Mouse (Mus musculus): ENCODE results near the gene Arhgap6. TPM values are rescaled to one million over a fixed set of nuclear protein-coding genes. Genes with fewer than 3 reads are reported as not detected.
A peak's percentile ranks its signal among the peaks of the same experiment; 100 is the strongest.

Gene Arhgap6
- polyA plus RNA-seq (2015; fragmentation: Nextera tagmentation; extraction: Ambion mirVana) = 0.66 and 0.82 TPM in 2 replicates

DNA sequence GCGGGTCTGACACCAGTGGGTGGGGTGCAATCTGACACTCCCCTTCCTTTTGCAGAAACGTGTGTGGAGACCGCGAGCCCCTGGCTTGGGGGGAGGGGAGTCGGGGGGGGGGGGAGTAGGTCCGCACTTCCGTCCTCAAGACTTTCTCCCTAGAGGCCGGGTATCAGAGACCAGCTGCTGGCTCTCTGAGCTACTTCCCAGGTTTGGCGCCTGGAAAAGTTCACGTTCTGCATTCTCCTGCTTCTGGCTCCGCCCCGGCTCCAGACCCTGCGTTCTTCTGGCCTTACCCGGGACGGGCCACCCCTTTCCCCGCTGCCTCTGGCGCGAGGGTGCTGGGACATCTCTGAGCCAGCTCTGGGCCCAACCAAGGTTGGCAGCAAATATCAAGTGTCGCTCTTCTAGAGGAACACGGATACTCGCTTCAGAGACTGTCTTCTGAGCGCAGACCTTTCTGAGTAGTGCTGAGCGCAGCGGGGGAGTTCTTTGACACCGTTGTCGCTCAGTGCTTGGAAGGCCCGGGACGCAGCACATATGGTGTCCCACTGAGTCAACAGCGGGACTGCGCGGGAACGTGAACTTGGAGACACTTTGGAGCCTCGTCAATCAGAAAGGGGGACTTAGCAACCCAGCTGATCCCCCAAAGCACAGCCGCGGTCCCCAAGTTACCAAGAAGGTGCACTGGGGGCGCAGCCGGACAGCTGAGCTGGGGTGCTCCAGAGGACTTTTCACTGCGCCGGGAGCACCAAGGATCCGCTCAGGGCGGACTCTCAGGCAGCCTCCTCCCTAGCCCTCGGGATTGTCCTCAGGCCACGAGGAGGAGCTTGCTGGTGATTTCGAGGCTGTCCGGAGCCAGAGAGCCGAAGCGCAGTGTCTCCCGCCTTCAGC is at the start of gene Arhgap6:
Arhgap6 (plus strand) TSS at position 126 of the 885 bp plus-strand sequence.
- no peak within 1 kb of the TSS for H3K27ac ChIP-seq

DNA sequence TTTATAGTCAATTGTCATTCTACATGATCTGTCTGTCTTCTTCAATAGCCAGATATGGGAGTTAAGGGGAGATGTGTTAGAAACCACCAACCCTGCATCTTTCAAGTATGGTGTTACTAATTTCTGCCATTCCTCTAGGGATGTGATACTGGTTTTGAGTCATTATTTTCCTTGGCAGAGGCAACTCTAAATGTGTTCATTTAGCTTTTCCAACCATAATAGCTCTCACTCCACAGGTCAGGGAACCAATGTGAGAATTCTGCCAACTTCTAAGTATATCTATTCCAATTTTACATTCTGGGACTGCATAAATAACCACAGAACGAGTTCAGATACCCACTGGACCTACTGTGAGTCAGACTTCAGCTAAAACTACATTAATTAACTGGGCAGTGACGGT is 47.9 kb upstream of the Arhgap6 start:
- H3K36me3 ChIP-seq = no peaks in the 10 kb centered on the region
- H3K4me1 ChIP-seq (replicated peaks) = no peaks in the 10 kb centered on the region
- no peak for ATAC-seq
- H3K27me3 ChIP-seq = 0 out of 2 replicates have a peak, but pooled peaks cover 5% of the 10 kb centered on the region
- 53% methylated on average over 2 of the region's 2 CpGs for WGBS
- no peak overlapping the region for H3K4me3 ChIP-seq (replicated peaks)
- H3K9me3 ChIP-seq = no peaks in the 10 kb centered on the region
- H3K27ac ChIP-seq = no peak overlapping the region
- no peak overlapping the region for H3K4me2 ChIP-seq (replicated peaks)
- no peak overlapping the region for H3K9ac ChIP-seq (replicated peaks)

More for the DNA sequence above, at the start of gene Arhgap6:
- Histone ChIP-seq H3K9ac (replicated peaks) (0 out of 2 replicates have a peak within 1 kb of the TSS, but pooled peaks have one; percentile 23), H3K4me1 (replicated peaks) (peaks cover 5% of the 10 kb centered on the region; the same call in 1 of the 2 replicates), H3K4me3 (replicated peaks) (peak within 1 kb of the TSS; percentile 43), H3K4me2 (replicated peaks) (peak within 1 kb of the TSS; percentile 81), H3K36me3 (no peaks in the 10 kb centered on the region), H3K27me3 (peaks cover 62% of the 10 kb centered on the region), H3K9me3 (no peaks in the 10 kb centered on the region)
- WGBS = 20% methylated on average over 42 of the region's 48 CpGs
- peak; percentile 77 for ATAC-seq

DNA sequence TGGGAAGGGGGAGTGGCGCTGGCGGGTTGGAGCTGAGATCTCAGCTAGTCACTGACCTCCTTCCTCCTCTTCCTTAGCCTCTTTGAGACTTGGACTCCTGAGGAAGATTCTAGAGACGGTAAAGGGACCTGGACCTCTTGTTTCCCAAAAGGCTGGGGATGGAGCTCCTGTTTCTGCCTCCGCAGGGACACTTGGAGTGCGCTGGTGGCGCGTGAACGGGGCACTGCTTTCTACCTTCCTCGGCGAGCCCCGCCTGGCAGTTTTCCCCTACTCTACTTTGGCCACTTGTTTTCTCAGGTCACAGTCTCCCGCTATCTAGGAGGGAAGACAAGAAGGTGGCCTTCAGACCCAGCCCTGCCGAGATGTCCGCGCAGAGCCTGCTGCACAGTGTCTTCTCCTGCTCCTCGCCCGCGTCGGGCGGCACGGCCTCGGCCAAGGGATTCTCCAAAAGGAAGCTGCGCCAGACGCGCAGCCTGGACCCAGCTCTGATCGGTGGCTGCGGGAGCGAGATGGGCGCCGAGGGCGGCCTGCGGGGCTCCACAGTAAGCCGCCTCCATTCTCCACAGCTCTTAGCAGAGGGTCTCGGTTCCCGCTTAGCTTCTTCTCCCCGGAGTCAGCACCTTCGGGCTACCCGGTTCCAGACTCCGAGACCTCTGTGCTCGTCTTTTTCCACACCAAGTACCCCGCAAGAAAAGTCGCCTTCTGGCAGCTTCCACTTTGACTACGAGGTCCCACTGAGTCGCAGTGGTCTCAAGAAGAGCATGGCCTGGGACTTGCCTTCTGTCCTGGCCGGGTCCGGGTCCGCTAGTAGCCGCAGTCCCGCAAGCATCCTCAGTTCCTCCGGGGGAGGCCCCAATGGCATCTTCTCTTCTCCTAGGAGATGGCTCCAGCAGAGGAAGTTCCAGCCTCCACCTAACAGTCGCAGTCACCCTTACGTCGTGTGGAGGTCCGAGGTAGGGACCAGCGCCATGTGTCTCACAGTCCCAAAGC is 1.3 kb downstream of the Arhgap6 start:
- peak overlapping the region; percentile 23; the same call in 1 of the 2 replicates for H3K9ac ChIP-seq (replicated peaks)

DNA sequence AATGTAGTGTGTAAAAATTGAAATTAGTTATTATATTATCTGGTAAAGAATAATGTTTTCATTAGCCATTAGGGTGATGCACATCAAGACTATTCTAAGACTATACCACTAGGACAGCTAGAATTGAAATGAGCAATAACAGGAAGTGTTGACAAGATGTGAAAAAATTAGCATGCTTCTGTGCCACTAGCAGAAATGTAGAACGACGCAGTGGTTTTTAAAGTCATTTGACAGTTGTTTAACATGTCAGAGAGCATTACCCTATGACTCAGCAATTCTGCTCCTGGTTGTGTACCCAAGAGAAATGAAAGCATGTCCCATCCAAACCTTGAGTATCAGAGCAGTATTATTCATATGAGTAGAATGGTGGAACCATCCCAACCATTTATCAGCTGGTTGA is 9.8 kb downstream of the Arhgap6 start:
- ATAC-seq = no peak
- Histone ChIP-seq H3K27ac (no peak overlapping the region), H3K27me3 (peaks cover 29% of the 10 kb centered on the region; the same call in 1 of the 2 replicates), H3K9me3 (no peaks in the 10 kb centered on the region), H3K4me1 (replicated peaks) (no peaks in the 10 kb centered on the region), H3K9ac (replicated peaks) (no peak overlapping the region), H3K36me3 (no peaks in the 10 kb centered on the region), H3K4me3 (replicated peaks) (no peak overlapping the region), H3K4me2 (replicated peaks) (no peak overlapping the region)
- 93% methylated on average over 2 of the region's 2 CpGs for WGBS

More for the DNA sequence above, 1.3 kb downstream of the Arhgap6 start:
- Histone ChIP-seq H3K4me2 (replicated peaks) (peak overlapping the region; percentile 81), H3K4me3 (replicated peaks) (peak overlapping the region; percentile 43), H3K27ac (no peak overlapping the region), H3K9me3 (no peaks in the 10 kb centered on the region), H3K27me3 (peaks cover 62% of the 10 kb centered on the region), H3K4me1 (replicated peaks) (peaks cover 5% of the 10 kb centered on the region; the same call in 1 of the 2 replicates), H3K36me3 (no peaks in the 10 kb centered on the region)
- 24% methylated on average over 55 of the region's 55 CpGs for WGBS
- ATAC-seq = peak; percentile 72

- 66% methylated on average over 3 of the region's 3 CpGs for whole genome bisulfite sequencing
- H3K4me1 ChIP-seq (replicated peaks) = no peaks in the 10 kb centered on the region
- H3K27ac ChIP-seq = no peak overlapping the region
- no peak overlapping the region for H3K9ac ChIP-seq (replicated peaks)
- H3K27me3 ChIP-seq = peaks cover 21% of the 10 kb centered on the region; the same call in 1 of the 2 replicates
- ATAC-seq = no peak
- no peaks in the 10 kb centered on the region for H3K9me3 ChIP-seq
- H3K36me3 ChIP-seq = no peaks in the 10 kb centered on the region
- no peak overlapping the region for H3K4me3 ChIP-seq (replicated peaks)
- no peak overlapping the region for H3K4me2 ChIP-seq (replicated peaks)
These were observed 15.8 kb downstream of the Arhgap6 start for GRCm38 (mm10) chrX:168810513-168811265.

DNA sequence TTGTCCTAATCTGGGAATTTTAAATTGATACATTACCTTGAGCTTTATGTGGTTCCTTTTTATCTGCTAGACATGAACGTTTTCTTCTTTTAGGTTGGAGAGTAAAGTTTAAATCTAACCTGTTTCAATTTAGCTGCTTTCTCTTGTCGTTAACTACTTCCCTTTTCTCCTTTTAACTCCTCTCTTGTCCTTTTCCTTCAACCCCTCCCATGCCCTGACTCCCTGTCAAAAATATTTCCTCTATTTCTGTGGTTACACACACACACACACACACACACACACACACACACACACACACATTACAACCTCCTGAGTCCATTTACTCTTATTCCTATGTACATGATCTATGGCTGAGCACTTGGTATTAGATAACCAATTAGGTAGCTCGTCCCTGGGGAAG is 24.0 kb downstream of the Arhgap6 start:
- peaks cover 29% of the 10 kb centered on the region; the same call in 1 of the 2 replicates for H3K27me3 ChIP-seq
- 77% methylated on average over 3 of the region's 3 CpGs for WGBS
- H3K9ac ChIP-seq (replicated peaks) = no peak overlapping the region
- no peak for ATAC-seq
- H3K36me3 ChIP-seq = no peaks in the 10 kb centered on the region
- no peaks in the 10 kb centered on the region for H3K4me1 ChIP-seq (replicated peaks)
- H3K9me3 ChIP-seq = no peaks in the 10 kb centered on the region
- H3K4me2 ChIP-seq (replicated peaks) = no peak overlapping the region
- H3K4me3 ChIP-seq (replicated peaks) = no peak overlapping the region
- no peak overlapping the region for H3K27ac ChIP-seq

- no peak for ATAC-seq
- H3K9me3 ChIP-seq = no peaks in the 10 kb centered on the region
- no peaks in the 10 kb centered on the region for H3K4me1 ChIP-seq (replicated peaks)
- H3K9ac ChIP-seq (replicated peaks) = no peak overlapping the region
- H3K27ac ChIP-seq = no peak overlapping the region
- H3K4me3 ChIP-seq (replicated peaks) = no peak overlapping the region
- H3K36me3 ChIP-seq = no peaks in the 10 kb centered on the region
- 74% methylated on average over 2 of the region's 2 CpGs for WGBS
- no peak overlapping the region for H3K4me2 ChIP-seq (replicated peaks)
- H3K27me3 ChIP-seq = peaks cover 26% of the 10 kb centered on the region; the same call in 1 of the 2 replicates
These were observed 29.3 kb downstream of the Arhgap6 start for GRCm38 (mm10) chrX:168824166-168824565.

DNA sequence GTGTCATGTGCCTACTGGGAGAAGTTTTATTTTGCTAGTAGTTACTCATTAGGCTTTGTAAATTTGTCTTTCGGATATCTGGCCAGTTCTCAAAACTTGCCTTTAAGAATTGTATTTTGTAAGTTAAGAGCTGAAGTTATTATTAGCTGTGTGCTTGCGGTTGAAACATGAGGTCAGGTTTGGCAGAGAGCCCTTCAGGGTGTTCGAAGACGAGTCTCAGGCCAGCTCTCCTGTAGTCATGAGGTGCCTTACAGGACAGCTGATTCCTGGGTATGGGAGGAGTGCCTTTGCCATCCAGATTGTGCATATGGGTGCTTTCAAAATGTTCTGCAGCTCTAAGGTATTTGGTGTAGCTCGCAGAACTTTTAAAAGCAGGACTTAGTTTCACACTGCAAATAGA is 37.4 kb downstream of the Arhgap6 start:
- H3K4me2 ChIP-seq (replicated peaks) = no peak overlapping the region
- H3K4me1 ChIP-seq (replicated peaks) = no peaks in the 10 kb centered on the region
- no peak for ATAC-seq
- H3K9ac ChIP-seq (replicated peaks) = no peak overlapping the region
- peaks cover 18% of the 10 kb centered on the region; the same call in 1 of the 2 replicates for H3K27me3 ChIP-seq
- 92% methylated on average over 5 of the region's 5 CpGs for WGBS
- no peaks in the 10 kb centered on the region for H3K9me3 ChIP-seq
- no peak overlapping the region for H3K27ac ChIP-seq
- no peak overlapping the region for H3K4me3 ChIP-seq (replicated peaks)
- no peaks in the 10 kb centered on the region for H3K36me3 ChIP-seq

- H3K4me2 ChIP-seq (replicated peaks) = no peak overlapping the region
- no peak overlapping the region for H3K9ac ChIP-seq (replicated peaks)
- H3K4me1 ChIP-seq (replicated peaks) = no peaks in the 10 kb centered on the region
- H3K27me3 ChIP-seq = peaks cover 13% of the 10 kb centered on the region; the same call in 1 of the 2 replicates
- H3K27ac ChIP-seq = no peak overlapping the region
- no peaks in the 10 kb centered on the region for H3K9me3 ChIP-seq
- no peak overlapping the region for H3K4me3 ChIP-seq (replicated peaks)
- H3K36me3 ChIP-seq = no peaks in the 10 kb centered on the region
- ATAC-seq = no peak
These were observed 53.2 kb downstream of the Arhgap6 start for GRCm38 (mm10) chrX:168848062-168848461.

DNA sequence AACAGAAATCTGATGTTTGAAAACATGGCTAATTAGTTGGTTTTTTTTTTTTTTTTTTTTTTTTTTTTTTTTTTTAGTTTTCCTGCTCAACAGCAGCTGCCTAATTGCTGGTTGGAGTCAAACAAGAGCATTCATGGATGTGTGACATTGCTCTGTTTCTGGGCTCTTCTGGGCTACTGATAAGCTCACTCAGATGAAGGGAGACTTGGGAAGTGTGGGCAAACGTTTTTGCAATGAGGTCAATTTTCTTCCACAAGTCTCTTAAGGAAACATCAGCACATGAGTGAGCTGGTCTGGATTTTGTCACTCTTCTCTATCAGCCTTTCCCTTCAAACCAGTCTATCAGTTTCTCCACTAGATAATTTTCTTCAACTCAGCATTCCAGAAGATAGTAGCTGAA is 79.8 kb downstream of the Arhgap6 start:
- peaks cover 5% of the 10 kb centered on the region; the same call in 1 of the 2 replicates for H3K27me3 ChIP-seq
- H3K27ac ChIP-seq = no peak overlapping the region
- H3K9me3 ChIP-seq = no peaks in the 10 kb centered on the region
- 55% methylated on average over 1 of the region's 1 CpGs for WGBS
- ATAC-seq = no peak
- H3K4me3 ChIP-seq (replicated peaks) = no peak overlapping the region
- H3K9ac ChIP-seq (replicated peaks) = no peak overlapping the region
- H3K4me2 ChIP-seq (replicated peaks) = no peak overlapping the region
- H3K36me3 ChIP-seq = no peaks in the 10 kb centered on the region
- H3K4me1 ChIP-seq (replicated peaks) = no peaks in the 10 kb centered on the region

DNA sequence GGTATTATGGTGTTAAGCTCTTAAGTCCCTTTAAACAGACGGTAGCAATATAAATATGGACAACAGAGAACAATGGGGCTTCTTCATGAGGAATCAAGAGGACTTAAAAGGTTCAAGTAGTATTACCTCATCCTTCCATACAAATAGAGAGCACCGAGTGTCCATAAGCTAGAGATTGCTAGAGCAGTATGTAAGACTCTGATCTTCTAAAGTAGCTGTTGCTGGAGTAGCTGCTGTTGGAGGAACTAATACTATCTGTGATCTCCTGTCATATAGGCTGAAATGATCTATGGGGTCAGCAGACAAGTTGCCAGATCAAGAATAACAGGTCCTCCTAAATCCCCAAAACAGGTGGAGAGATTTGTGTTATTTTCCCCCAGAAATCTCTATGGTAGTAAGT is 108.7 kb downstream of the Arhgap6 start:
- no peak for ATAC-seq
- WGBS = 65% methylated on average over 2 of the region's 2 CpGs

More for the DNA sequence above, 108.7 kb downstream of the Arhgap6 start:
- Histone ChIP-seq H3K36me3 (no peaks in the 10 kb centered on the region), H3K27ac (no peak overlapping the region), H3K4me1 (replicated peaks) (no peaks in the 10 kb centered on the region), H3K4me2 (replicated peaks) (no peak overlapping the region), H3K27me3 (peaks cover 16% of the 10 kb centered on the region; the same call in 1 of the 2 replicates), H3K4me3 (replicated peaks) (no peak overlapping the region), H3K9ac (replicated peaks) (no peak overlapping the region), H3K9me3 (no peaks in the 10 kb centered on the region)

All from midbrain, embryonic 13.5 days (tissue).